Mouse (Mus musculus): ENCODE measurements around the gene Tut1. TPM values are rescaled to one million over a fixed set of nuclear protein-coding genes. Genes with fewer than 3 reads are reported as not detected.
A peak's percentile ranks its signal among the peaks of the same experiment; 100 is the strongest.

The Tut1 gene
- polyA plus RNA-seq, 1 experiment from 2014 or later: 28.4 TPM

DNA sequence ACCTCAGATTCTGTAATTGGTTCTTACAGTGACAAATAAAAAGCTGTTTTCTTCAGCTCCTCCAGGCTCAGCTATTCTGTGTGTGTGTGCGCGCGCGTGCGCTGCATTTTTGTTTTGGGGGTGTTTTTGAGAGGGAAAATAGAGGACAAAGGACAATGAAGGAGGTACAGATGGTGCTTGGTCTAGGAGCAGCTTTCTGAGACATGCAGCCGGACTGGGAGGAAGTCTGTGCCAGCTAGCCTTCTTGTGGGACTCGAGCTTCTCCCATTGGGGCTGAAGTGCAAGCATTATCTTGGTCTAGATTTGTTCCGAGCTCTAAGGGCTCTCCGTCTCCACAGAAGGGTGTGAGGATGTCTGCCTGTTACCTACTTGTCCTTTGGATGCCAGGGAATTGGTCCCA, 1.4 kb upstream of the Tut1 start:
- H3K4me3 ChIP-seq (ENCODE audit: low read depth, low read length): no peak overlapping the region
- 87% methylated on average over 9 of the region's 9 CpGs for WGBS
- H3K36me3 ChIP-seq (ENCODE audit: control insufficient read depth, insufficient read depth, low read length): peaks cover 33% of the 10 kb centered on the region
- H3K27me3 ChIP-seq (ENCODE audit: control insufficient read depth, insufficient read depth, low read length): no peaks in the 10 kb centered on the region
- peak overlapping the region; percentile 71; the same call in 1 of the 2 replicates for H3K27ac ChIP-seq (ENCODE audit: low read depth, low read length)
- ATAC-seq (ENCODE audit: low FRiP score): no peak
- peak; percentile 88 for DNase-seq (ENCODE audit: low spot score, missing footprints)
- 0 out of 2 replicates have a peak overlapping the region, but pooled peaks have one; percentile 3 for H3K9ac ChIP-seq (ENCODE audit: low read length)
- H3K4me1 ChIP-seq (ENCODE audit: control insufficient read depth, insufficient read depth, low read length): peaks cover 12% of the 10 kb centered on the region
- no peak overlapping the region for H3K4me2 ChIP-seq
- H3K9me3 ChIP-seq (ENCODE audit: control insufficient read depth, low read length): no peaks in the 10 kb centered on the region

DNA sequence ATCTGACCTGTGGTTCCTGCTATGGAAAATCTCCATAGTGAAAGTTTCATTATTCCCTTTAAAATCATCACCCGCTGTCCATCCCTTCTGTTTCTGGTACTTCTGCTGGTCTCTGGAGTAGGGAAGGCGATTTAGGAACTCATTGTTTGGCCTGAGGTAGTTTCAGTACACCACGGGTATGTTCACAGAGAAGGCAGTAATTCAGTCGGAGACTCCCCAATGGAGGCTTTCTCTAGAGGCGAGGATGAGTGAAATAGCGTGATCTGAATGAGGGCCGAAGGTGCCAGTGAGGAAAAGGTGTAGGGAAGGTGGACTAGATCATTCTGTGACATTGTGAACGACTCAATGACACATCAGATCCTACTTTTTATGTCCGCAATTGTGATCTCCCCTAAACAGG, 524 bp downstream of the Tut1 start:
- Histone ChIP-seq H3K4me1 (ENCODE audit: control insufficient read depth, insufficient read depth, low read length) (peaks cover 12% of the 10 kb centered on the region), H3K27ac (ENCODE audit: low read depth, low read length) (peak overlapping the region; percentile 55; the same call in 1 of the 2 replicates), H3K4me2 (peak overlapping the region; percentile 86), H3K27me3 (ENCODE audit: control insufficient read depth, insufficient read depth, low read length) (no peaks in the 10 kb centered on the region), H3K36me3 (ENCODE audit: control insufficient read depth, insufficient read depth, low read length) (peaks cover 20% of the 10 kb centered on the region), H3K9ac (ENCODE audit: low read length) (peak overlapping the region; percentile 70), H3K4me3 (ENCODE audit: low read depth, low read length) (peak overlapping the region; percentile 76), H3K9me3 (ENCODE audit: control insufficient read depth, low read length) (no peaks in the 10 kb centered on the region)
- DNase-seq (ENCODE audit: low spot score, missing footprints): peak; percentile 86
- WGBS: 11% methylated on average over 9 of the region's 9 CpGs
- ATAC-seq (ENCODE audit: low FRiP score): no peak

DNA sequence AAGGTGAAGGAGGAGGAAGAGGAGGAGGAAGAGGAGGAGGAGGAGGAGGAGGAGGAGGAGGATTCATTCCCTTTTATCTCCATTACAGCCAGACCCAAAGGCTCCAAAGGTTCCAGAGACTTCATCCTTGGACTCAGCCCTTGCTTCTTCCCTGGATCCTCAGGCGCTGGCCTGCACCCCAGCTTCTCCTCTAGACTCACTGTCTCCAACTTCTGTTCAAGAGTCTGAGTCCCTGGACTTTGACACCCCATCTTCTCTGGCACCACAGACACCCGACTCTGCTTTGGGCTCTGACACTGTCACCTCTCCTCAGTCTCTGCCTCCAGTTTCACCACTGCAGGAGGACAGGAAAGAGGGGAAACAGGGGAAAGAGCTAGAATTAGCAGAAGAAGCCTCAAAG, 8.6 kb downstream of the Tut1 start:
- H3K36me3 ChIP-seq (ENCODE audit: control insufficient read depth, insufficient read depth, low read length): peaks cover 27% of the 10 kb centered on the region
- no peak overlapping the region for H3K9ac ChIP-seq (ENCODE audit: low read length)
- peaks cover 6% of the 10 kb centered on the region; the same call in 1 of the 2 replicates for H3K4me1 ChIP-seq (ENCODE audit: control insufficient read depth, insufficient read depth, low read length)
- WGBS: 97% methylated on average over 2 of the region's 2 CpGs
- no peaks in the 10 kb centered on the region for H3K27me3 ChIP-seq (ENCODE audit: control insufficient read depth, insufficient read depth, low read length)
- H3K4me2 ChIP-seq: no peak overlapping the region
- H3K9me3 ChIP-seq (ENCODE audit: control insufficient read depth, low read length): no peaks in the 10 kb centered on the region
- DNase-seq (ENCODE audit: low spot score, missing footprints) (no peak), ATAC-seq (ENCODE audit: low FRiP score) (no peak)
- no peak overlapping the region for H3K4me3 ChIP-seq (ENCODE audit: low read depth, low read length)
- no peak overlapping the region for H3K27ac ChIP-seq (ENCODE audit: low read depth, low read length)

DNA sequence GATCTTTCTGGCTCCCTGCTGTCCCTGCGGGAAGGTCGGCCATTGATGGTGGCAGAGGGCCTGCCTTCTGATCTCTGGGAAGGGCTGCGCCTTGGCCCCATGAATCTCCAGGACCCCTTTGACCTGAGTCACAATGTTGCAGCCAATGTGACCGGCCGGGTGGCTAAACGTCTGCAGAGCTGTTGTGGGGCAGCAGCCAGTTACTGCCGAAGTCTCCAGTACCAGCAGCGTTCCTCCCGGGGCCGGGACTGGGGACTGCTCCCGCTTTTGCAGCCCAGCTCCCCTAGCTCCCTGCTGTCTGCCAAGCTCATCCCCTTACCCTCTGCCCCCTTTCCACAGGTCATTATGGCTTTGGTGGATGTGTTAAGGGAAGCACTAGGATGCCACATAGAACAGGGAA, 11.4 kb downstream of the Tut1 start:
- no peak overlapping the region for H3K9ac ChIP-seq (ENCODE audit: low read length)
- 91% methylated on average over 11 of the region's 11 CpGs for WGBS

DNA sequence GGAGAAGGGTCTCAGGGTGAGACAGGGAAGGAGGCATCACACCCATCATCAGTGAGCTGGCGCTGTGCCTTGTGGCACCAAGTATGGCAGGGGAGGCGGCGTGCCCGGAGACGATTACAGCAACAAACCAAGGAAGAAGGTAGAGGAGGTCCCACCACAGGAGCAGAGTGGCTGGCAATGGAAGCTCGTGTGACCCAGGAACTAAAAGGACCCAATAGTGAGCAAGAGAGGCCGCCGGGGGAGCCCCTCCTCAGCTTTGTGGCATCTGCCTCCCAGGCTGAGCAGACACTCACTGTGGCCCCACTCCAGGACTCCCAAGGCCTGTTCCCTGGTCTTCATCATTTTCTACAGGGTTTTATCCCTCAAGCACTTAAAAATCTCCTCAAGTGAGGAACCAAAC, 12.1 kb downstream of the Tut1 start:
- Histone ChIP-seq H3K4me2 (peak overlapping the region; percentile 55), H3K27ac (ENCODE audit: low read depth, low read length) (no peak overlapping the region), H3K36me3 (ENCODE audit: control insufficient read depth, insufficient read depth, low read length) (peaks cover 31% of the 10 kb centered on the region), H3K27me3 (ENCODE audit: control insufficient read depth, insufficient read depth, low read length) (no peaks in the 10 kb centered on the region), H3K4me1 (ENCODE audit: control insufficient read depth, insufficient read depth, low read length) (peaks cover 6% of the 10 kb centered on the region; the same call in 1 of the 2 replicates), H3K9me3 (ENCODE audit: control insufficient read depth, low read length) (no peaks in the 10 kb centered on the region), H3K9ac (ENCODE audit: low read length) (no peak overlapping the region; the same call in 1 of the 2 replicates), H3K4me3 (ENCODE audit: low read depth, low read length) (peak overlapping the region; percentile 88; the same call in 1 of the 2 replicates)
- DNase-seq (ENCODE audit: low spot score, missing footprints): no peak
- WGBS: 86% methylated on average over 8 of the region's 8 CpGs
- ATAC-seq (ENCODE audit: low FRiP score): no peak

More for the DNA sequence above, 11.4 kb downstream of the Tut1 start:
- Histone ChIP-seq H3K4me3 (ENCODE audit: low read depth, low read length) (no peak overlapping the region), H3K9me3 (ENCODE audit: control insufficient read depth, low read length) (no peaks in the 10 kb centered on the region), H3K4me1 (ENCODE audit: control insufficient read depth, insufficient read depth, low read length) (peaks cover 6% of the 10 kb centered on the region; the same call in 1 of the 2 replicates), H3K27me3 (ENCODE audit: control insufficient read depth, insufficient read depth, low read length) (no peaks in the 10 kb centered on the region), H3K4me2 (no peak overlapping the region), H3K36me3 (ENCODE audit: control insufficient read depth, insufficient read depth, low read length) (peaks cover 24% of the 10 kb centered on the region), H3K27ac (ENCODE audit: low read depth, low read length) (no peak overlapping the region)
- ATAC-seq (ENCODE audit: low FRiP score) (no peak), DNase-seq (ENCODE audit: low spot score, missing footprints) (no peak)

DNA sequence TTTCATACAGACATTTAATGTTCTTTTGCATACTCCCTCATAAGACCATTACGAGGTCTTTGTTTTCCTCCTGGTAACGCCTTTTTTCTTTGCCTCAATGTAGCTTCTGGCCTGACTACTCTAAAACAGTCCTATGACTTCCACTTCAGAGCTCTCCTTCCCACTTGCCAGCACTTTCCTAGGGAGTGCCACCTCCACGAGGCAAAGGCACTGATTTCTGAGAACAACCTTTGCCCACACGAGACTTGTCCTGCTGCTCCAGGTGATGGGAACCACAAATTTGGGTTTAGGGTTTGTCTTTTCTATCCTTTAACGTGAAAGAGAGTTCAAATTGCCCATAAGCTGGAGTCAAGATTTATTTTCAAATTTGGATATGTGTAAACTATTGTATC, 12.5 kb downstream of the Tut1 start:
- DNase-seq (ENCODE audit: low spot score, missing footprints) (no peak), ATAC-seq (ENCODE audit: low FRiP score) (no peak)
- Histone ChIP-seq H3K9me3 (ENCODE audit: control insufficient read depth, low read length) (no peaks in the 10 kb centered on the region), H3K4me1 (ENCODE audit: control insufficient read depth, insufficient read depth, low read length) (peaks cover 6% of the 10 kb centered on the region; the same call in 1 of the 2 replicates), H3K27ac (ENCODE audit: low read depth, low read length) (peak overlapping the region; percentile 59; the same call in 1 of the 2 replicates), H3K9ac (ENCODE audit: low read length) (peak overlapping the region; percentile 70), H3K36me3 (ENCODE audit: control insufficient read depth, insufficient read depth, low read length) (peaks cover 35% of the 10 kb centered on the region), H3K4me2 (peak overlapping the region; percentile 55), H3K27me3 (ENCODE audit: control insufficient read depth, insufficient read depth, low read length) (no peaks in the 10 kb centered on the region), H3K4me3 (ENCODE audit: low read depth, low read length) (peak overlapping the region; percentile 88)
- WGBS: 51% methylated on average over 5 of the region's 5 CpGs

DNA sequence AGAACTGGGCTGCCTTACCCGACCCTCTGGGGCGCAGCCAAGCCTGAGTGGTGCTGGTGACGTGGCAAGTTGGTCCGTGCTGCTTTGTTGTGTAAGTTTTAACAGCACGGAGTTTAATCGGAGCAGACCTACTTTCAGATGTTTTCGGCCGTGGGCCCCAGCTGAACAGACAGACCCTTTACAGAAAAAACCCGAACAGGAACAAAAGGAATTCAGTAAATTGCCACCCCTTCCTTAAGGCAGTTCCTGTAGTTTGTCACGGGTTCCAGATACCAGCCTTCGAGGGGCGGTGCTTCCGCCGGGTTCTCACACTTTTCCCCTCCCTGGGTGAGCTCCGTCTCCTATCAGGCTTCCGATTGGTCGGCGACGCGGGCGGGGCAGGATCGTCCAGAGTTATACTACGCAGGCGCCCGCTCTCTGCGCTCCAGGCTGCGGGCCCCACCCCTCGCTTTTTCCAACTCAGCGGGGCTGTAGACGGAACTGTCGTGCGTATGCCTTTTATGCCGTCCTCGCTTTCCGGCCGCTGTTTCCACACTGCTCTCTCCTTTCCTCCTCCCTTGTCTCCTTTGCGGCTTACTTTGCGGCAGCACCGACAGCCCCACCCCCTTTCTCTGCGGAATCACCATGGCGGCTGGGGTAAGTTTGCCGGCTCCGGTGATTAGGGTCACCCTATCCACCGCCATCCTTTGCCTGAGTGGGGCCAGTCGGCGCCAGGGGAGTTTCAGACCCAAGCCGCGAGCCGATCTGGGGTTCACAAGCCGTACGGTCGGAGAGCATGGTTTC, 13.1 kb downstream of the Tut1 start, which contains the start of gene Eef1g:
TSS of gene Eef1g (plus strand) at position 452 of the 783 bp plus-strand sequence.
- peak within 1 kb of the TSS; percentile 59 for H3K27ac ChIP-seq (ENCODE audit: low read depth, low read length)
- H3K27me3 ChIP-seq (ENCODE audit: control insufficient read depth, insufficient read depth, low read length): no peaks in the 10 kb centered on the region
- 1% methylated on average over 52 of the region's 52 CpGs for WGBS
- H3K36me3 ChIP-seq (ENCODE audit: control insufficient read depth, insufficient read depth, low read length): peaks cover 35% of the 10 kb centered on the region
- DNase-seq (ENCODE audit: low spot score, missing footprints) (peak; percentile 98), ATAC-seq (ENCODE audit: low FRiP score) (peak; percentile 99)
- peak within 1 kb of the TSS; percentile 88 for H3K4me3 ChIP-seq (ENCODE audit: low read depth, low read length)
- peak within 1 kb of the TSS; percentile 88 for H3K4me2 ChIP-seq
- H3K4me1 ChIP-seq (ENCODE audit: control insufficient read depth, insufficient read depth, low read length): peaks cover 6% of the 10 kb centered on the region; the same call in 1 of the 2 replicates
- H3K9ac ChIP-seq (ENCODE audit: low read length): peak within 1 kb of the TSS; percentile 91
- no peaks in the 10 kb centered on the region for H3K9me3 ChIP-seq (ENCODE audit: control insufficient read depth, low read length)

DNA sequence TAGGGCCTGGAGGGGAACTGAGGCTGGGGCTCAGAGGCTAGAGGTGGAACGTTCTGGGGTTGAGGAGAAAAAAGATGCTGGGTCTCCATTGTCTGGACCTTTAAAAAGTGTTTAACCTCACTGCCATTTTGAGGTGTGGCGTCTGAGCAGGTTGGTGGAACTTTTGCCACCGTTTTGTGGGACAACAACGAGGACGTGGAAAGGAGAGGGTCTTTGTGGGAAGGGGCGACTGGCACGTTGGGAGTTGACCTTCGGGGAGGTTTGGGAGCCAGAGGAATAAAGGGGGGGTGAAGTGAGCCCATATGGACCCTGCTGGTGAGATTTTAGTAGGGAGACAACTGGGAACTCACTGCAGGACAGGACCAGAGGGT, 13.7 kb downstream of the Tut1 start:
- H3K9me3 ChIP-seq (ENCODE audit: control insufficient read depth, low read length): no peaks in the 10 kb centered on the region
- under 1% methylated on average over 8 of the region's 8 CpGs for WGBS
- peak overlapping the region; percentile 88 for H3K4me2 ChIP-seq
- peak overlapping the region; percentile 88 for H3K4me3 ChIP-seq (ENCODE audit: low read depth, low read length)
- H3K36me3 ChIP-seq (ENCODE audit: control insufficient read depth, insufficient read depth, low read length): peaks cover 35% of the 10 kb centered on the region
- ATAC-seq (ENCODE audit: low FRiP score): peak; percentile 12
- peak; percentile 95 for DNase-seq (ENCODE audit: low spot score, missing footprints)
- peak overlapping the region; percentile 51 for H3K27ac ChIP-seq (ENCODE audit: low read depth, low read length)
- H3K27me3 ChIP-seq (ENCODE audit: control insufficient read depth, insufficient read depth, low read length): no peaks in the 10 kb centered on the region
- H3K9ac ChIP-seq (ENCODE audit: low read length): peak overlapping the region; percentile 91
- H3K4me1 ChIP-seq (ENCODE audit: control insufficient read depth, insufficient read depth, low read length): peaks cover 6% of the 10 kb centered on the region; the same call in 1 of the 2 replicates

DNA sequence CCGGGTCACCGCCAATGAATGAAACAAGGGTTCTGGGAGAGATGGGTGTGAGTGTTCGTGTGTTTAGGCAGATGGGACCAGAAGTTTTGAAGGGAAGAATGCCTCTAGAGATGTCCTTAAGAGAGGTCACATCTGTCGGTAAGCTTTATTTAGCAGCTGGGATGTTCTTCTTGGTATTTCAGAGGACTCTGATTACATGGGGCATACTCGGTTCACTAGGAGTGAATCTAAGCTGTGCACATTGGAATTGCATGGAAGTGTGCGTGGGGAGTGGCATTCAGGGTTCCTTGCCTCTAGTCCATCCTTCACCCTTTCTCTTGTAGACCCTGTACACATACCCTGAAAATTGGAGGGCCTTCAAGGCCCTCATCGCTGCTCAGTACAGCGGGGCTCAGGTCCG, 14.2 kb downstream of the Tut1 start:
- peaks cover 35% of the 10 kb centered on the region for H3K36me3 ChIP-seq (ENCODE audit: control insufficient read depth, insufficient read depth, low read length)
- H3K9me3 ChIP-seq (ENCODE audit: control insufficient read depth, low read length): no peaks in the 10 kb centered on the region
- WGBS: 3% methylated on average over 9 of the region's 9 CpGs
- H3K4me3 ChIP-seq (ENCODE audit: low read depth, low read length): peak overlapping the region; percentile 88
- peak overlapping the region; percentile 88 for H3K4me2 ChIP-seq
- H3K4me1 ChIP-seq (ENCODE audit: control insufficient read depth, insufficient read depth, low read length): peaks cover 6% of the 10 kb centered on the region; the same call in 1 of the 2 replicates
- H3K9ac ChIP-seq (ENCODE audit: low read length): peak overlapping the region; percentile 91
- H3K27ac ChIP-seq (ENCODE audit: low read depth, low read length): peak overlapping the region; percentile 51; the same call in 1 of the 2 replicates
- ATAC-seq (ENCODE audit: low FRiP score): no peak
- H3K27me3 ChIP-seq (ENCODE audit: control insufficient read depth, insufficient read depth, low read length): no peaks in the 10 kb centered on the region
- no peak for DNase-seq (ENCODE audit: low spot score, missing footprints)
